Mouse (Mus musculus): ENCODE measurements around the gene Sec11a. TPM values are rescaled to one million over a fixed set of nuclear protein-coding genes. Genes with fewer than 3 reads are reported as not detected.

The Sec11a gene
- polyA plus RNA-seq, 2 experiments from 2014 or later = 260 to 342 TPM

- ATAC-seq = no peak
These were observed 92.3 kb downstream of the Sec11a start for GRCm38 (mm10) chr7:80855316-80855715.

Other genes with a start within 250 kb of the Sec11a start
- gene Iqgap1, start 121.8 kb downstream of the Sec11a start, polyA plus RNA-seq (2017; shearing (Covaris generic)) = 100 to 1,000 TPM; 187 to 284 TPM
- 1 to 10 TPM; 3.8 to 4.2 TPM for gene Zscan2, start 86.9 kb downstream of the Sec11a start, polyA plus RNA-seq (2017; shearing (Covaris generic))
- gene Wdr73, start 46.5 kb downstream of the Sec11a start, polyA plus RNA-seq (2017; shearing (Covaris generic)) = 10 to 100 TPM; 20.6 to 33.8 TPM
- 10 to 100 TPM; 79.7 to 81.7 TPM for gene Nmb, start 42.7 kb downstream of the Sec11a start, polyA plus RNA-seq (2017; shearing (Covaris generic))
- gene Zfp592, start 45.9 kb upstream of the Sec11a start, polyA plus RNA-seq (2017; shearing (Covaris generic)) = 10 to 100 TPM; 18.8 to 19.9 TPM
- gene Alpk3, start 109.8 kb upstream of the Sec11a start, polyA plus RNA-seq (2017; shearing (Covaris generic)) = under 1 TPM; 0.29 to 0.46 TPM
- gene Slc28a1, start 167.0 kb upstream of the Sec11a start, polyA plus RNA-seq (2017; shearing (Covaris generic)) = not detected